Mouse (Mus musculus) hindbrain, embryonic 15.5 days (tissue): ENCODE data around the gene Cngb1. TPM values are rescaled to one million over a fixed set of nuclear protein-coding genes. Genes with fewer than 3 reads are reported as not detected.

Source experiments
- ATAC-seq: fragments of 200-750 bp; cut with Nextera tagmentation; 2 replicates; pipeline ENCODE4 v1.8.0; 2017; ENCODE audit warnings: low read depth, moderate number of reproducible peaks, moderate TSS enrichment; ENCODE audit not compliant: low FRiP score
- H3K27ac ChIP-seq: fragments of 300-500 bp; sonication (generic); replicated peaks from 2 replicates; pipeline ENCODE4 v1.5.1; 2015; ENCODE audit warnings: mild to moderate bottlenecking, inconsistent platforms
- H3K27me3 ChIP-seq: fragments of 300-500 bp; sonication (generic); 2 replicates; pipeline ENCODE4 v1.6.1; 2015; ENCODE audit warnings: control low read depth, inconsistent platforms
- H3K36me3 ChIP-seq: fragments of 300-500 bp; sonication (generic); 2 replicates; pipeline ENCODE4 v1.6.1; 2015; ENCODE audit warnings: control low read depth, inconsistent platforms
- H3K4me1 ChIP-seq: fragments of 300-500 bp; sonication (generic); replicated peaks from 2 replicates; pipeline ENCODE4 v1.6.1; 2015; ENCODE audit warnings: control low read depth, inconsistent platforms
- H3K4me2 ChIP-seq: fragments of 300-500 bp; sonication (generic); 2 replicates; pipeline ENCODE4 v1.6.1; 2015; ENCODE audit warnings: moderate library complexity, mild to moderate bottlenecking, inconsistent platforms
- H3K4me3 ChIP-seq: fragments of 300-500 bp; sonication (generic); 2 replicates; pipeline ENCODE4 v1.5.1; 2015; ENCODE audit warnings: mild to moderate bottlenecking, inconsistent platforms
- H3K9ac ChIP-seq: fragments of 300-500 bp; sonication (generic); 2 replicates; pipeline ENCODE4 v1.6.1; 2015; ENCODE audit warnings: inconsistent platforms
- H3K9me3 ChIP-seq: fragments of 300-500 bp; sonication (generic); 2 replicates; pipeline ENCODE4 v1.6.1; 2016; ENCODE audit warnings: control low read depth, inconsistent platforms
- WGBS: fragments of 180-500 bp; shearing (Covaris S2); methylation state at CpG from one replicate; pipeline ENCODE4 v1.1.7; 2015; 5-methylcytosine and 5-hydroxymethylcytosine counted together
- polyA plus RNA-seq: library from polyadenylated mRNA; unstranded; fragments of >200 nt; fragmentation: Nextera tagmentation; extraction: Ambion mirVana; gene quantifications from 2 replicates; pipeline ENCODE4 v1.2.1, GENCODE M21; 2015

Cngb1 gene
- polyA plus RNA-seq, 1 experiment from 2014 or later = 0.43 TPM

DNA sequence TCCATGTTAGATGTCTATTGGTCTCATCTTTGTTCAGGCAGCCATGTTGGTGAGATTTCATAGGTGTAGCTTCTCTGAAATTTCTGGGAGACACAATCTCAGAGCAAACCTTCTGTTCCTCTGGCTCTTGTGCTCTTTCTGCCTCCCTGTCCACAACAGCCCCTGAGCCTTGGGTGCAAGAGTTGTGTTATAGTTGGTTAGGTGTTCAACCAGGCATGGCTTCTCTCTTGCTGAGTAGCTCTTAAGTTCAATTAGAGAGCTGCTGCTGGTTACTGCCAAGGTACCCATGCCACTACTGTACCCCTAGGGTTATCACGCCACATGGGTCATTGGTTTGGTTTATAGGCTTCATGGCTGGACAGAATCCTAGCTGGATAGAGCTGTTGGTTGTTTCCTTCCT, 9.0 kb upstream of the Cngb1 start:
- H3K4me1 ChIP-seq = peaks cover 12% of the 10 kb centered on the region
- 97% methylated on average over 1 of the region's 1 CpGs for WGBS
- H3K4me3 ChIP-seq = no peak overlapping the region
- H3K4me2 ChIP-seq = no peak overlapping the region
- H3K27me3 ChIP-seq = no peaks in the 10 kb centered on the region
- no peaks in the 10 kb centered on the region for H3K9me3 ChIP-seq
- H3K36me3 ChIP-seq = no peaks in the 10 kb centered on the region
- no peak overlapping the region for H3K27ac ChIP-seq
- ATAC-seq = no peak
- no peak overlapping the region for H3K9ac ChIP-seq

- Histone ChIP-seq H3K36me3 (no peaks in the 10 kb centered on the region), H3K9me3 (no peaks in the 10 kb centered on the region), H3K4me3 (no peak overlapping the region), H3K27ac (no peak overlapping the region), H3K9ac (no peak overlapping the region), H3K27me3 (no peaks in the 10 kb centered on the region), H3K4me2 (no peak overlapping the region), H3K4me1 (peaks cover 7% of the 10 kb centered on the region; the same call in 1 of the 2 replicates)
- ATAC-seq = no peak
- 77% methylated on average over 2 of the region's 2 CpGs for WGBS
Measured at GRCm38 (mm10) chr8:95314707-95315106, 8.3 kb upstream of the Cngb1 start.

DNA sequence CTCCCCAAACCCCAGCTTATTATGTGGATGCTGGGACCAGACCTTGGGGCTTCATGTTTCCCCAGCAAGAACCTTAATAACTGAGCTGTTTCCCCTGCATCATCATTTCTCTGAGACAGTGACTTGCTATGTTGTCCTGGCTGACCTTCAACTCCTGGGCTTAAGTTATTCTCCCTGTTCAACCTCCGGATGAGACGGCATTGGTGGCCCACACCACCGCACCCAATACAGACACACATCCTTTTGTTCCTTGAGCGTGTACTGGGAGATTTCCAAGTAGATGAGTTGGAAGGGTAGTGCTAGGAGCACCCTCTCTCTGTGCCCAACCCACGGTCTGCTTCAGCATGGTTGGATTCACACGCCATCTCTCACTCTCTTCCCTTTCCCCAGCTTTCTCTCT, 7.5 kb upstream of the Cngb1 start:
- Histone ChIP-seq H3K27ac (no peak overlapping the region), H3K36me3 (no peaks in the 10 kb centered on the region), H3K27me3 (no peaks in the 10 kb centered on the region), H3K4me3 (no peak overlapping the region), H3K9ac (no peak overlapping the region), H3K4me2 (no peak overlapping the region), H3K4me1 (peaks cover 7% of the 10 kb centered on the region; the same call in 1 of the 2 replicates), H3K9me3 (no peaks in the 10 kb centered on the region)
- WGBS = 93% methylated on average over 6 of the region's 6 CpGs
- no peak for ATAC-seq

DNA sequence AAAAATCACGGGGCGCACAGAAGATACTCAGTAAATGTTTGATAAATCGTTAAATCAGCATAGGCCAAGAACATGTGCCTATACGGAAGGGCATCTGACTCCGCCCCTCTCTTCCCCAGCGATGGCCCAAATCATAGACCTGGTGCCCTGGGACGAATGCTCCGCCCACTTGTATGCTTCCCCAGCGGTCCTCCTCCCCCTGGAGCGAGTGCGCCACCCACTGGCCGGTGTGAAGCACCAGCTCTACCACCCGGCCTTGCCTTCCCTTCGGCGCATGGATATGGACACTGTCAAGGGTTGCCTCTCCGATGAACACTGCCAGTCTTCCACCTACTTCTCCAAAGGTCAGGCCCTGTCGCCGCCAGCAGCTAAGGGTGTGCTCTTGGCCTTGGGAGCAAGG, 6.5 kb upstream of the Cngb1 start:
- ATAC-seq = no peak
- 72% methylated on average over 18 of the region's 18 CpGs for WGBS
- Histone ChIP-seq H3K27ac (no peak overlapping the region), H3K27me3 (no peaks in the 10 kb centered on the region), H3K4me2 (no peak overlapping the region), H3K9me3 (no peaks in the 10 kb centered on the region), H3K4me1 (peaks cover 7% of the 10 kb centered on the region; the same call in 1 of the 2 replicates), H3K36me3 (no peaks in the 10 kb centered on the region), H3K9ac (no peak overlapping the region), H3K4me3 (no peak overlapping the region)

DNA sequence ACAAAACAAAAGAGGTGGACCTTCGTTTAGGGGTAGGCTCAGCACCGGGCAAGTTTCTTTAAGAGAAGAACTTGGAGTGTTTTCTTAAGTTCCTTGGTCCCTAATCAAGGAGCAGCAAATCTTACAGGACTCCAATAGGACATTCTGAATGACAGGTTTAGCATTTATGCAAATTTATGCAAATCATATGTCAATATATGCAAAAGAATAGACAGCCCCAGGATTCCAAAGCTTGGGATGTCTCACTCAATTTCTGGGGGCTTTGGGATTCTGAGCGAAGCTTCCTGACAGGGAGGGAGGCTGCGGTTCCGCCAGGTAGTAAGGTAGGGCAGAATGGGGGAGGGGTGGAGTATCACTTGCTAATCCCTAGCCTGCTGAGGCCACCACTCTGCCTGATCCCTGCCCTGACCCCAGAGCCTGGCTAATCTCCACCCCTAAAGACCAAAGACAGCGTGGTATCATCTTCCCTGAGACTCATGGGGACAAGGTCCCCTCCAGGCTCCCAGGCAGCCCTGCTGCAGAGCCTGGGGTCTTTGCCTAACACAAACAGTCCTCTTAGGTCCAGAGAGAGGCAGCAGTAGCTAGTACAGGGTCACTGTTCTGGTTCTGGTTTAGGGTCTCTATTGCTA, 4.1 kb upstream of the Cngb1 start, which contains the start of gene Tepp:
Gene Tepp, plus strand, starts transcription at position 225 of the 629 bp plus-strand sequence.
- no peak within 1 kb of the TSS for H3K27ac ChIP-seq
- no peak for ATAC-seq
- peaks cover 7% of the 10 kb centered on the region; the same call in 1 of the 2 replicates for H3K4me1 ChIP-seq
- H3K27me3 ChIP-seq = no peaks in the 10 kb centered on the region
- no peak within 1 kb of the TSS for H3K9ac ChIP-seq
- 31% methylated on average over 6 of the region's 6 CpGs for WGBS
- no peaks in the 10 kb centered on the region for H3K9me3 ChIP-seq
- H3K4me3 ChIP-seq = no peak within 1 kb of the TSS
- no peak within 1 kb of the TSS for H3K4me2 ChIP-seq
- no peaks in the 10 kb centered on the region for H3K36me3 ChIP-seq

- 81% methylated on average over 4 of the region's 4 CpGs for WGBS
- Histone ChIP-seq H3K27me3 (no peaks in the 10 kb centered on the region), H3K27ac (no peak overlapping the region), H3K9ac (no peak overlapping the region), H3K4me1 (peaks cover 2% of the 10 kb centered on the region), H3K4me3 (no peak overlapping the region), H3K36me3 (no peaks in the 10 kb centered on the region), H3K4me2 (no peak overlapping the region), H3K9me3 (no peaks in the 10 kb centered on the region)
- ATAC-seq = no peak
Measured at GRCm38 (mm10) chr8:95305526-95305925, 859 bp downstream of the Cngb1 start.

- Histone ChIP-seq H3K36me3 (no peaks in the 10 kb centered on the region), H3K27me3 (no peaks in the 10 kb centered on the region), H3K9ac (no peak overlapping the region), H3K4me3 (no peak overlapping the region), H3K4me2 (no peak overlapping the region), H3K27ac (no peak overlapping the region), H3K9me3 (no peaks in the 10 kb centered on the region), H3K4me1 (no peaks in the 10 kb centered on the region; the same call in 1 of the 2 replicates)
- ATAC-seq = no peak
- WGBS = 19% methylated on average over 5 of the region's 5 CpGs
Measured at GRCm38 (mm10) chr8:95302410-95302809, 4.0 kb downstream of the Cngb1 start.

DNA sequence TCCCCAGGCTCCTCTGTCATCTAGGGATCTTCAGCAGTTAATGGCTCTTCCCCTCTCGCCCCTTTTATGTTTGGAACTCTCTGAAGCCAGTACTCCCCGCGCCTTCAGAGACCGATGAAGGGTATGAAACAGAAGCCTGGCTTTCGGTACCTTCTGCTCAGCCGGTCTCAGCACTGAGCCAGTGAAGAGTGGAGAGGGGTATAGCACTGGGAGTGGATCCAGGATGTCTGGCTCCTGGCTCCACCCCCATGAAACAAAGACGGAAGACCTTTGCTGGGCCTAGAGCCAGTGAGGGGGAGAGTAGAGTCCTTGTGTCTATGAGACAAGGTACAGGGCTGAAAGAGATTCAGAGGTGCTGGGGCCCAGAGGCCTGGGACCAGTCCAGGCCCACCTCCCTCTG, 12.5 kb downstream of the Cngb1 start:
- Histone ChIP-seq H3K27ac (peak overlapping the region; percentile 60; the same call in 1 of the 2 replicates), H3K4me2 (0 out of 2 replicates have a peak overlapping the region, but pooled peaks have one; percentile 17)
- WGBS = 67% methylated on average over 7 of the region's 7 CpGs

GRCm38 (mm10) chr8:95293172-95293571, 13.2 kb downstream of the Cngb1 start:
- Histone ChIP-seq H3K9ac (no peak overlapping the region), H3K36me3 (no peaks in the 10 kb centered on the region), H3K9me3 (no peaks in the 10 kb centered on the region), H3K27ac (no peak overlapping the region), H3K27me3 (no peaks in the 10 kb centered on the region), H3K4me1 (no peaks in the 10 kb centered on the region), H3K4me3 (no peak overlapping the region), H3K4me2 (0 out of 2 replicates have a peak overlapping the region, but pooled peaks have one; percentile 17)
- ATAC-seq = no peak
- 73% methylated on average over 11 of the region's 11 CpGs for WGBS

More for the DNA sequence above, 12.5 kb downstream of the Cngb1 start:
- no peaks in the 10 kb centered on the region for H3K36me3 ChIP-seq
- no peak overlapping the region for H3K4me3 ChIP-seq
- no peaks in the 10 kb centered on the region for H3K9me3 ChIP-seq
- peak; percentile 68; the same call in 1 of the 2 replicates for ATAC-seq
- no peak overlapping the region for H3K9ac ChIP-seq
- no peaks in the 10 kb centered on the region for H3K27me3 ChIP-seq
- H3K4me1 ChIP-seq = no peaks in the 10 kb centered on the region

GRCm38 (mm10) chr8:95289066-95289650, 17.2 kb downstream of the Cngb1 start:
- Histone ChIP-seq H3K4me3 (no peak overlapping the region), H3K9ac (no peak overlapping the region), H3K9me3 (no peaks in the 10 kb centered on the region), H3K27me3 (no peaks in the 10 kb centered on the region), H3K4me2 (no peak overlapping the region), H3K4me1 (no peaks in the 10 kb centered on the region), H3K36me3 (no peaks in the 10 kb centered on the region), H3K27ac (no peak overlapping the region)
- ATAC-seq = no peak
- WGBS = 65% methylated on average over 6 of the region's 6 CpGs

DNA sequence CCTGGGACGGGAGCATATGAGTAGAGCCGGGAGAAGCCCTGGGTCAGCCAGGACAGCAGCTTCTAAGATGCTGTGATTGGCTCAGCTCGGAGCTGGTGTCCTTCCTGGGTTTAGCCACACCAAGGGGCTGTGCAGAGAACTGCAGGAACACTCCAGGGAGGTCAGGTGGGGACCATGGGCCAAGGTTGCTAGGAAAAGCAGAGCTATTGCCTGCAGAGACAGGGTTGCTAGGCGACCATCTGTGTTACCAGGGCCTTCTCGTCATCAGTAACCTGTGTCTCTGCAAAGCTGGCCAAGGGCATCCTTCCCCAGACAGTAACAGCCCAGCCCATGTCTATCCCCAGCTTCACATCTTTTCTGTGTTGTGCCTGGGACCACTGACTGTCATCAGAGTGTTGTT, 24.9 kb downstream of the Cngb1 start:
- 60% methylated on average over 5 of the region's 5 CpGs for WGBS

DNA sequence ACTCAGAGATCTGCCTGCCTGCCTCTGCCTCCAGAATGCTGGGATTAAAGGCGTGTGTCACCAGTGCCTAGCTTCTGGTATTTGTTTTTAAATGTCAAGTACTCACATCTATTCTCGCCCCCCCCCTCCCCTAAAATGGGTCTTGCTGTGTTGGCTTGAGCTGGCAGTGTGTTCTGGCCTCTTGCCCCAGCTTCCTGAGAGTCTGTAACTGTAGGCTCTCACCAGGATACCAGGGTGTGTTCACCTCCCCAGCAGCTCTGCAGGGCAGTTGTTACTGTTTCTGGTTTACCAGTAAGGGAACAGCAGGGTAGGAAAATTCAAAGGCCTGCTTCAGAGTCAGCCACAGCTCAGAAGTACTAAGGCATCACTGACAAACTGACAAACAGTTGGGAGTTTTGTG, 33.5 kb downstream of the Cngb1 start:
- H3K36me3 ChIP-seq = no peaks in the 10 kb centered on the region
- no peak overlapping the region for H3K4me2 ChIP-seq
- 0 out of 2 replicates have a peak, but pooled peaks cover 3% of the 10 kb centered on the region for H3K4me1 ChIP-seq
- WGBS = 40% methylated on average over 2 of the region's 2 CpGs
- ATAC-seq = no peak
- H3K27me3 ChIP-seq = no peaks in the 10 kb centered on the region
- H3K4me3 ChIP-seq = no peak overlapping the region
- no peak overlapping the region for H3K9ac ChIP-seq
- no peak overlapping the region; the same call in 1 of the 2 replicates for H3K27ac ChIP-seq
- no peaks in the 10 kb centered on the region for H3K9me3 ChIP-seq

More for the DNA sequence above, 24.9 kb downstream of the Cngb1 start:
- peak; percentile 80 for ATAC-seq
- Histone ChIP-seq H3K9me3 (no peaks in the 10 kb centered on the region), H3K27me3 (no peaks in the 10 kb centered on the region), H3K9ac (no peak overlapping the region), H3K4me1 (peaks cover 9% of the 10 kb centered on the region), H3K36me3 (no peaks in the 10 kb centered on the region), H3K4me2 (no peak overlapping the region), H3K4me3 (no peak overlapping the region), H3K27ac (0 out of 2 replicates have a peak overlapping the region, but pooled peaks have one; percentile 10)
